ENCODE assay signal across 9 mouse cellular contexts in the genomic region with DNA sequence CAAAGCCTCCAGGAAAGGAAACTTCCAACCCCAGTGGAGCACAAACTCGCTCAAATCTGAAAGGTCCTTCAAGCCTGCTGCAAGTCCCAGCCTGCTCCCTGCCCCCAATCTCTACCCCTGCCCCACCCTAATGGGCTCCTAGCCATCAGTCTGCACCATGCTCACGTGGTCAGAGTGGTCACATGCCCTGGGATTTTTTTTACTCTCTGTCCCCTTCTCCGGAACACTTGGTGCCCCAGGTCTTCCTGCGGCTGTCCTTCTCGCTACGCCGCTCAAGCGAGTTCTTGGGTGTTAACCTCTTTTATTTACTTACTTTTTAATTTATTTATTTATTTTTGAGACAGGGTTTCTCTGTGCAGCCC. TPM values are rescaled to one million over a fixed set of nuclear protein-coding genes. Genes with fewer than 3 reads are reported as not detected.
A peak's percentile ranks its signal among the peaks of the same experiment; 100 is the strongest.
DNase-seq lines count a peak whose midpoint lies in the region; ATAC-seq and TF ChIP-seq lines count a peak whose summit lies in the region.
"Had no signal": no experiment of that assay in that cellular context is flagged by ENCODE, and none has a peak within 500 bp of the region (broad histone marks: within the 10 kb centered on the region; RNA-seq: fewer than 3 reads in every experiment).

No protein-coding gene starts in this region.

- no peak overlapping the region for H3K4me2 ChIP-seq in heart, embryonic 16.5 days (ENCODE audit: low read depth, low read length)
- H3K4me2 ChIP-seq in limb, embryonic 14.5 days (replicated peaks; ENCODE audit: low read depth, low read length, severe bottlenecking) = no peak overlapping the region
- H3K4me2 ChIP-seq: hindbrain, embryonic 15.5 days had no signal

- TF ChIP-seq POLR2A in limb, embryonic 14.5 days (IDR thresholded peaks at IDR 0.05; ENCODE audit: borderline replicate concordance, extremely low read depth, insufficient read depth, insufficient read length) = no peak

- H3K4me3 ChIP-seq in heart, embryonic 16.5 days (ENCODE audit: low read length) = no peak overlapping the region
- no peak overlapping the region for H3K4me3 ChIP-seq in limb, embryonic 14.5 days (replicated peaks; ENCODE audit: low read length)
- H3K4me3 ChIP-seq: hindbrain, embryonic 15.5 days had no signal

- no peak overlapping the region; the same call in 1 of the 2 replicates for H3K9ac ChIP-seq in heart, embryonic 16.5 days (ENCODE audit: low read length)
- no peak overlapping the region for H3K9ac ChIP-seq in limb, embryonic 14.5 days (ENCODE audit: low read depth, low read length, severe bottlenecking)
- H3K9ac ChIP-seq: hindbrain, embryonic 15.5 days had no signal

- 63% methylated on average over 8 of the region's 8 CpGs for WGBS in heart, embryonic 16.5 days
- WGBS in limb, embryonic 14.5 days = 66% methylated on average over 8 of the region's 8 CpGs

- H3K9me3 ChIP-seq in heart, embryonic 16.5 days (replicated peaks; ENCODE audit: control insufficient read depth, low read length) = no peaks in the 10 kb centered on the region
- no peaks in the 10 kb centered on the region for H3K9me3 ChIP-seq in limb, embryonic 14.5 days (ENCODE audit: control insufficient read depth, low read length)
- H3K9me3 ChIP-seq: hindbrain, embryonic 15.5 days had no signal

- H3K36me3 ChIP-seq in heart, embryonic 16.5 days (ENCODE audit: control insufficient read depth, insufficient read depth) = no peaks in the 10 kb centered on the region
- no peaks in the 10 kb centered on the region for H3K36me3 ChIP-seq in limb, embryonic 14.5 days (ENCODE audit: control insufficient read depth, insufficient read depth, low read length)
- H3K36me3 ChIP-seq: hindbrain, embryonic 15.5 days had no signal

- peaks cover 19% of the 10 kb centered on the region for H3K4me1 ChIP-seq in heart, embryonic 16.5 days (ENCODE audit: control insufficient read depth, insufficient read depth, low read length)
- H3K4me1 ChIP-seq in limb, embryonic 14.5 days (ENCODE audit: control insufficient read depth, insufficient read depth, low read length) = peaks cover 8% of the 10 kb centered on the region
- H3K4me1 ChIP-seq: hindbrain, embryonic 15.5 days had no signal

- H3K27ac ChIP-seq in heart, embryonic 16.5 days (ENCODE audit: low read length) = peak overlapping the region; percentile 79
- no peak overlapping the region; the same call in 1 of the 2 replicates for H3K27ac ChIP-seq in limb, embryonic 14.5 days (replicated peaks; ENCODE audit: low read depth, low read length)
- H3K27ac ChIP-seq: hindbrain, embryonic 15.5 days had no signal

- peak; percentile 23 to 46 for DNase-seq in layer of hippocampus, adult 8-10 months (ENCODE audit: low spot score in 2 of 2)
- no peak for DNase-seq in layer of hippocampus, postnatal 10 days (ENCODE audit: low spot score in 2 of 2)
- DNase-seq in adrenal gland, postnatal 14 days = peak; percentile 79
- peak; percentile 17 for DNase-seq in limb, embryonic 14.5 days (ENCODE audit: low spot score)
- DNase-seq in urinary bladder, adult 2 months (ENCODE audit: low spot score) = peak; percentile 38
- DNase-seq in thymus, postnatal 25 days = no peak

- H3K27me3 ChIP-seq in heart, embryonic 16.5 days (ENCODE audit: control insufficient read depth, insufficient read depth, low read length) = no peaks in the 10 kb centered on the region
- H3K27me3 ChIP-seq in limb, embryonic 14.5 days (ENCODE audit: control insufficient read depth, insufficient read depth, low read length) = no peaks in the 10 kb centered on the region
- H3K27me3 ChIP-seq: hindbrain, embryonic 15.5 days had no signal

- peak; percentile 72 for ATAC-seq in heart, embryonic 16.5 days (replicated peaks; ENCODE audit: extremely low read depth, insufficient read depth, low FRiP score)
- ATAC-seq in limb, embryonic 14.5 days (ENCODE audit: low FRiP score, low read depth) = no peak
- ATAC-seq in megakaryocyte-erythroid progenitor cell, adult 5-6 weeks (replicated peaks; ENCODE audit: low FRiP score, low TSS enrichment, poor library complexity, severe bottlenecking) = no peak

RNA-seq across cellular contexts. Expression of a gene that starts 25.7 kb away (rescaled TPM):
- total RNA-seq in layer of hippocampus, adult 8-10 months (2022) = 10 to 100 TPM; 22.0 to 27.7 (median 25.9) TPM
- 10 to 100 TPM; 30.4 to 30.7 TPM for total RNA-seq in layer of hippocampus, postnatal 10 days (2021)
- 46.9 and 57.0 TPM in 2 replicates for total RNA-seq in adrenal gland, postnatal 14 days (2021)
- polyA plus RNA-seq in heart, embryonic 16.5 days (2015; fragmentation: Nextera tagmentation; extraction: Ambion mirVana) = 12.1 and 14.4 TPM in 2 replicates
- polyA plus RNA-seq in limb, embryonic 14.5 days (2012; rRNA removed) = 8.2 and 12.3 TPM in 2 replicates
- 11.5 and 12.0 TPM in 2 replicates for polyA plus RNA-seq in limb, embryonic 14.5 days (2014; fragmentation: Nextera tagmentation; extraction: Ambion mirVana)
- polyA plus RNA-seq in urinary bladder, adult 2 months (2012; rRNA removed) = 15.8 and 27.2 TPM in 2 replicates
- total RNA-seq in megakaryocyte-erythroid progenitor cell, adult 5-6 weeks (2014; fragmentation: Nextera tagmentation) = 8.3 and 13.4 TPM in 2 replicates
- 3.2 and 3.4 TPM in 2 replicates for total RNA-seq in megakaryocyte-erythroid progenitor cell, adult 5-6 weeks (2017)

RNA-seq across cellular contexts. Expression of a gene that starts 45.7 kb away (rescaled TPM):
- total RNA-seq in layer of hippocampus, adult 8-10 months (2022) = 10 to 100 TPM; 67.5 to 83.7 (median 75.9) TPM
- 10 to 100 TPM; 60.9 to 67.7 TPM for total RNA-seq in layer of hippocampus, postnatal 10 days (2021)
- total RNA-seq in adrenal gland, postnatal 14 days (2021) = 353 and 359 TPM in 2 replicates
- 2,779 and 2,782 TPM in 2 replicates for polyA plus RNA-seq in heart, embryonic 16.5 days (2015; fragmentation: Nextera tagmentation; extraction: Ambion mirVana)
- polyA plus RNA-seq in limb, embryonic 14.5 days (2012; rRNA removed) = 457 and 501 TPM in 2 replicates
- polyA plus RNA-seq in limb, embryonic 14.5 days (2014; fragmentation: Nextera tagmentation; extraction: Ambion mirVana) = 580 and 595 TPM in 2 replicates
- polyA plus RNA-seq in urinary bladder, adult 2 months (2012; rRNA removed) = 86.8 and 101 TPM in 2 replicates
- 80.7 and 102 TPM in 2 replicates for total RNA-seq in megakaryocyte-erythroid progenitor cell, adult 5-6 weeks (2014; fragmentation: Nextera tagmentation)
- 117 and 132 TPM in 2 replicates for total RNA-seq in megakaryocyte-erythroid progenitor cell, adult 5-6 weeks (2017)

Comparison
In these comparisons a context has a peak if more than half of its experiments do, and no peak if none do; other contexts are left out.
1. DNase-seq: peak in layer of hippocampus, adult 8-10 months (2 of 2), adrenal gland, postnatal 14 days (single experiment), limb, embryonic 14.5 days (single experiment) and urinary bladder, adult 2 months (single experiment); none in layer of hippocampus, postnatal 10 days (0 of 2) and thymus, postnatal 25 days (single experiment).